Mouse (Mus musculus) liver, adult 2 months (tissue): ENCODE results near the gene Itga4. TPM values are rescaled to one million over a fixed set of nuclear protein-coding genes. Genes with fewer than 3 reads are reported as not detected.
A peak's percentile ranks its signal among the peaks of the same experiment; 100 is the strongest.

Source experiments
- DNase-seq: peaks from one replicate; pipeline ENCODE4 v3.0.0-alpha.2; 2011; ENCODE audit warnings: low read depth, low spot score; ENCODE audit errors: extremely low read depth
- H3K27ac ChIP-seq: fragments of 200-500 bp; replicated peaks from 2 replicates; pipeline ENCODE4 v1.5.1; 2012; ENCODE audit warnings: low read depth, mild to moderate bottlenecking, control low read depth, inconsistent platforms, low read length; ENCODE audit not compliant: insufficient read depth
- H3K27me3 ChIP-seq: fragments of 200-500 bp; 2 replicates; pipeline ENCODE4 v1.6.1; 2012; ENCODE audit warnings: mild to moderate bottlenecking, moderate library complexity, low read length, inconsistent platforms; ENCODE audit not compliant: control insufficient read depth, insufficient read depth
- H3K36me3 ChIP-seq: fragments of 200-500 bp; 2 replicates; pipeline ENCODE4 v1.6.1; 2012; ENCODE audit warnings: low read length, inconsistent platforms; ENCODE audit not compliant: control insufficient read depth, insufficient read depth
- H3K4me1 ChIP-seq: fragments of 200-500 bp; 2 replicates; pipeline ENCODE4 v1.6.1; 2011; ENCODE audit warnings: low read length; ENCODE audit not compliant: control insufficient read depth, insufficient read depth
- H3K4me3 ChIP-seq: fragments of 200-500 bp; 2 replicates; pipeline ENCODE4 v1.5.1; 2011; ENCODE audit warnings: low read depth, mild to moderate bottlenecking, control low read depth, low read length, moderate library complexity; ENCODE audit not compliant: insufficient read depth
- H3K79me2 ChIP-seq: fragments of 200-500 bp; 2 replicates; pipeline ENCODE4 v1.6.1; 2012; ENCODE audit warnings: inconsistent platforms, mild to moderate bottlenecking, low read length, moderate library complexity; ENCODE audit not compliant: control insufficient read depth, insufficient read depth
- H3K9ac ChIP-seq: fragments of 200-500 bp; 2 replicates; pipeline ENCODE4 v1.6.1; 2012; ENCODE audit warnings: low read depth, mild to moderate bottlenecking, control low read depth, inconsistent platforms, low read length
- CTCF ChIP-seq: fragments of 200-500 bp; IDR thresholded peaks from 2 replicates; pipeline ENCODE4 v1.5.1; 2011; ENCODE audit warnings: low read depth, low read length, control low read depth
- POLR2A ChIP-seq: fragments of 200-500 bp; IDR thresholded peaks from 2 replicates; pipeline ENCODE4 v1.6.1; 2011; ENCODE audit warnings: low read length, control low read depth; ENCODE audit not compliant: insufficient read depth; ENCODE audit errors: extremely low read depth
- WGBS: fragments of 180-500 bp; shearing (Covaris S2); methylation state at CpG from one replicate; pipeline ENCODE4 v1.1.7; 2018; 5-methylcytosine and 5-hydroxymethylcytosine counted together
- polyA plus RNA-seq: library from polyadenylated mRNA; depleted of rRNA; stranded (reverse); fragments of >200 nt; gene quantifications from 2 replicates; pipeline ENCODE4 v1.2.3, GENCODE M21; 2012; rRNA removed
- total RNA-seq: library from RNA; depleted of rRNA; stranded (reverse); fragments of >200 nt; gene quantifications from 2 replicates; pipeline ENCODE4 v1.2.3, GENCODE M21; 2014; rRNA removed

Gene Itga4
- total RNA-seq (2.0 and 2.2 TPM in 2 replicates), polyA plus RNA-seq (0.21 and 0.48 TPM in 2 replicates)

GRCm38 (mm10) chr2:79255192-79256000, at the start of gene Itga4:
Gene Itga4 (plus strand): TSS chr2:79255426.
- Histone ChIP-seq H3K79me2 (no peaks in the 10 kb centered on the region), H3K36me3 (no peaks in the 10 kb centered on the region), H3K9ac (peak within 1 kb of the TSS; percentile 40), H3K4me1 (no peaks in the 10 kb centered on the region; the same call in 1 of the 2 replicates), H3K27me3 (no peaks in the 10 kb centered on the region), H3K27ac (peak within 1 kb of the TSS; percentile 48), H3K4me3 (peak within 1 kb of the TSS; percentile 61)
- TF ChIP-seq POLR2A (no peak), CTCF (peak; percentile 25; the same call in 1 of the 2 replicates)
- WGBS = 2% methylated on average over 41 of the region's 41 CpGs
- DNase-seq = peak; percentile 11

DNA sequence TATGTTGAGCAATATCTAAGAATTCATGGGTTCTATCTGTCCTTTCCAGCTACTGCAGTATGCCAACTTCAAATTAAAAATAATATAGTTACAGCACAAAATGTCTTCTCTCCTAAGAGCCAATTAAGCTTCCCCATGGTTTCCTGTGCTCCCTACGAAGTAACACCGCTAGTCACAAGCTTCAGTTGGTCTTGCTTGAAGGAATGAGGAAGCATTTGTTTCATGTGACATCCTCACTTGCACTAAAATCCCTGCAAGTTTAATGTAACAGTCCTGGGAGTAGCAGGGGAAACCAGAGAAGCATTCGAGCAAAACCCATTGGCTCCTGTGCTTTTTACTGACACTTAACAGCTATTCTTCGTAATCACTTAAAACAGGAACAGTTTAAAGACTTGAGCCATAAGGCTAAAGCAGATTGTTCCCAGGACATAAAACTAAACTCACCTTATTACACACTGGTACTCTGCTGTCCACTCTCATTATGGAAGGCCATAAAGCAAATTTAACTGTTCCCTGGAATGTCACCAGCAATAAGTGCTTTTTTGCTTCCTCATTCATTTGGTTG, 49.0 kb upstream of the Itga4 start:
- peak; percentile 13 for DNase-seq
- H3K36me3 ChIP-seq = no peaks in the 10 kb centered on the region
- no peak overlapping the region for H3K4me3 ChIP-seq
- TF ChIP-seq CTCF (no peak), POLR2A (no peak)
- no peaks in the 10 kb centered on the region for H3K4me1 ChIP-seq
- 85% methylated on average over 4 of the region's 4 CpGs for WGBS
- no peaks in the 10 kb centered on the region for H3K27me3 ChIP-seq
- H3K79me2 ChIP-seq = no peaks in the 10 kb centered on the region
- no peak overlapping the region for H3K27ac ChIP-seq
- no peak overlapping the region for H3K9ac ChIP-seq

- Histone ChIP-seq H3K36me3 (no peaks in the 10 kb centered on the region), H3K27ac (no peak overlapping the region), H3K9ac (no peak overlapping the region), H3K79me2 (no peaks in the 10 kb centered on the region), H3K27me3 (no peaks in the 10 kb centered on the region), H3K4me3 (no peak overlapping the region), H3K4me1 (no peaks in the 10 kb centered on the region)
- no peak for DNase-seq
- no peak for TF ChIP-seq CTCF
These were observed 40.2 kb upstream of the Itga4 start for GRCm38 (mm10) chr2:79214982-79215381.

- no peak for TF ChIP-seq CTCF
- TF ChIP-seq POLR2A = no peak
- WGBS = 76% methylated on average over 3 of the region's 3 CpGs
- no peak for DNase-seq
These were observed 39.7 kb upstream of the Itga4 start for GRCm38 (mm10) chr2:79215479-79215878.

DNA sequence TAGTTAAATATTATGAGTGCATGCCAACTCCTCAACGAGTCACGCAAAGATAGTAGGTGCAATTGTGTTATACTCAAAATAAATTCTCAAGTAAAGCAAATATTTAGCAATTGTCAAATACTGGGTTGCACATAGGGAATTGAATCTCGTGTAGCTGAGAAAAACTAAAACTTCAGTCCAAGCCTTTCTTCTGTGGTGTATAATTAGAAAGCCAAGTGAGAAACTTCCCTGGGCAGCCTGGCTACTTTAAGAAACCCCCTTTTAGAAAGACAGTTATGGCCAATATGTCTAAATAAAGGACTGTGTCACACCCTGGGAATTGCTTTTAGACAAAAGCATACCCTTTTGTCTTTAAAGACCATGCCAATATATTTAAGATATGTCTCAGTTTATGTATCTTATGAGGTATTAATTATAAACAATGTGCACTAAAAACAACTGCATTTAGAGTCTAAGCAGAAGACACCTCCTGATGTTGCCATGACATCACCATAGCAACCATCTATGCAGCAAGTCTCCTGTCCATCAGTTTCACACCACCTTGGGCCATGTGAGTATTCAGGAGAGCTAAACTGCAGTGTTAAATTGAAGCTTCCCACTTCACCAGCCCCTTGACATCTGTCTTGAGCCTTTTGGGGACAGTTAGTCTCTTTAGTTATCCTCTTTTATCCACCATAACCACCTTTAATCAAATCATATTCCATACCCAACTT, 30.4 kb upstream of the Itga4 start:
- Histone ChIP-seq H3K36me3 (no peaks in the 10 kb centered on the region), H3K27ac (no peak overlapping the region), H3K4me3 (no peak overlapping the region), H3K79me2 (no peaks in the 10 kb centered on the region), H3K27me3 (no peaks in the 10 kb centered on the region), H3K9ac (no peak overlapping the region), H3K4me1 (no peaks in the 10 kb centered on the region)
- DNase-seq = no peak
- WGBS = 52% methylated on average over 3 of the region's 3 CpGs
- no peak for TF ChIP-seq CTCF
- no peak for TF ChIP-seq POLR2A

More at GRCm38 (mm10) chr2:79215479-79215878, 39.7 kb upstream of the Itga4 start:
- no peak overlapping the region for H3K4me3 ChIP-seq
- H3K9ac ChIP-seq = no peak overlapping the region
- H3K27ac ChIP-seq = no peak overlapping the region
- H3K79me2 ChIP-seq = no peaks in the 10 kb centered on the region
- no peaks in the 10 kb centered on the region for H3K4me1 ChIP-seq
- H3K27me3 ChIP-seq = no peaks in the 10 kb centered on the region
- no peaks in the 10 kb centered on the region for H3K36me3 ChIP-seq
